Mouse (Mus musculus) heart, adult 2 months (tissue): ENCODE data around the gene Slx4ip.
A peak's percentile ranks its signal among the peaks of the same experiment; 100 is the strongest.

Experiments used
- CTCF ChIP-seq: fragments of 200-600 bp; IDR thresholded peaks from 2 replicates; pipeline ENCODE4 v1.8.1; 2022; ENCODE audit warnings: antibody characterized with exemption, mild to moderate bottlenecking, moderate library complexity
- EP300 ChIP-seq: fragments of 200-500 bp; IDR thresholded peaks from 2 replicates; pipeline ENCODE4 v1.6.1; 2011; ENCODE audit warnings: low read depth, low read length, control low read depth; ENCODE audit not compliant: insufficient read depth
- POLR2A ChIP-seq: fragments of 200-500 bp; IDR thresholded peaks from 2 replicates; pipeline ENCODE4 v1.6.1; 2011; ENCODE audit warnings: mild to moderate bottlenecking, low read depth, low read length, control low read depth; ENCODE audit not compliant: insufficient read depth

DNA sequence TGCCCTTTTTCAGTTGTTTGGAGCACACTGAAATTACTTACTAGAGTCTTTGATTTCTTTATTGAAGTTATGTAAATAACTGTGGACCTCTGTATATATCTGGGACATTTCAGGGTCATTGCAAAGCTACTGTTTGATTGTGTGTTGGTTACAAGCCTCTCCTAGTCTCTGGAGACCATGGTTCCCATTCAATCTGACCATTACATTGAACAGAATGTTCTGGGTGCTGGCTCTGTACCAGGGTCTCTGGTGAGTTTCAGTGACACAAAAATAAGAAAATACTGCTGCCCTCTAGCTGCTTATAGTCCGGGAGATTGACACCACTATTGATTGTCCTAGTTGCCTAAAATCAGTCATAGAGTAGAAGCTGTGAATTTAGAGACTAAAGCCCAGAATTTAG lies 158.9 kb downstream of the Slx4ip start:
- no peak for TF ChIP-seq EP300
- TF ChIP-seq CTCF = peak; percentile 44
- no peak for TF ChIP-seq POLR2A
